Mouse (Mus musculus) kidney, adult 11 months (tissue): ENCODE results near the gene Dnal4.

Source experiments
- DNase-seq: peaks from one replicate; pipeline ENCODE4 v3.0.0; 2022

The Dnal4 gene

GRCm38 (mm10) chr15:79798591-79798990 is 20.9 kb upstream of the Dnal4 start:
- no peak for DNase-seq

DNA sequence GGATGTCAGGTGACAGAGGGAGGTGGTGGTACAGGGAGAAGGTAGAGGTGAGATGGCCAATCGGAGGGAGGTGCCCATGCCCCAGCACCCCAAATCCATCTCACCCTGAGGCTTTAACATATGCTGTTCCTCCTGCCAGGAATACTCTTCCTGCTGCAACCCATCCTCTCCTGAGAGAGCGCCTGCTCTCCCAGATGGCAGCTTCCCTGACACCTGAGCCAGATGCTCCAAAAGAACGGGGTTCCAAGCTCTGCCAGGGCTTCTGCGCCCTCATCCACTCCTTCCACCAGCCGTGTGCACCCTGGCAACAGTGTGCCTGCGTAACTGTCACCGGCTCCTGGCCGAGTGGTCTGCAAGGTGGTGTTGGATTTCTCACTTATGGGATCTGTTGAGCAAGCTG is 20.0 kb upstream of the Dnal4 start:
- no peak for DNase-seq

DNA sequence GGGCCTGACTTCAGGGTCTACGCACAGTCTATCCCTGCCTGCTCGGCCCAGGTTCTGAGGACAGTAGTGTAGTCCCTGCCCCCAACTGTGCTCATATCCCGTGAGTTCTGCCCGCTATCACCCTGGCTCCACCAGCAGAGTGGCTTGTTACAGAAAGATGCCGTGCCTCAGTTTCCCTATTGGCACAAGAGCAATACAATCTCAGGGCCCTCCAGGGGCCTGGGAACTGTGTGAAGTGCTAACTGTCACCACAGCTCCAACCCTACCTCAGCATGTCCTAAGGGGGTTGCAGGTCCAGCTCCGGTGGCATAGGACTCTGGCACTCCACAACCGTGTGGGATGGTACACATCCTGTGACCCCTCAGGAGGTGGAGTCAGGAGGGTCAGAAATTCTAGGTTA is 19.4 kb upstream of the Dnal4 start:
- DNase-seq = no peak

GRCm38 (mm10) chr15:79796256-79796655 is 18.6 kb upstream of the Dnal4 start:
- DNase-seq = no peak

DNA sequence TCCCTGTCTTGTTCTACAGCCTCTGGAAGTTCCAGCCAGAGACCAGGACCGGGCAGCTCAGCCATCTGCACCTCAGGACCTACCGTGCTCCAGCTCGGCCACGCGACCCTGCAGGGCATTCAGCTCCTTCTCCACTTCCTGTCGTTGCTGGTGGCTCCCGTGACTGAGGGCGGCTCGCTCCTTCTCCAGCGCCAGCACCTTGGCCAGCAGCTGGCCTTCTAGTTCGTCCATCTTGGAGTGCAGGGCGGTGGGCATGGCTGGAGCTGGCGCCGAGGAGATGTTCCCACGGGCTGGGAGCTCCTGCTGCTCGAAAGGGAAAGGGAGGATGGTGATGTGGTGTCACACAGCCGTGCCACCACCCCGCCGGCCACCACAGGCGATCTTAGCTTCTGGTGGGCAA is 16.5 kb upstream of the Dnal4 start:
- no peak for DNase-seq

GRCm38 (mm10) chr15:79793076-79793475 is 15.4 kb upstream of the Dnal4 start:
- DNase-seq = no peak

- no peak for DNase-seq
Measured at GRCm38 (mm10) chr15:79792455-79792854, 14.8 kb upstream of the Dnal4 start.

- DNase-seq = peak; percentile 10
Measured at GRCm38 (mm10) chr15:79791502-79791901, 13.9 kb upstream of the Dnal4 start.

DNA sequence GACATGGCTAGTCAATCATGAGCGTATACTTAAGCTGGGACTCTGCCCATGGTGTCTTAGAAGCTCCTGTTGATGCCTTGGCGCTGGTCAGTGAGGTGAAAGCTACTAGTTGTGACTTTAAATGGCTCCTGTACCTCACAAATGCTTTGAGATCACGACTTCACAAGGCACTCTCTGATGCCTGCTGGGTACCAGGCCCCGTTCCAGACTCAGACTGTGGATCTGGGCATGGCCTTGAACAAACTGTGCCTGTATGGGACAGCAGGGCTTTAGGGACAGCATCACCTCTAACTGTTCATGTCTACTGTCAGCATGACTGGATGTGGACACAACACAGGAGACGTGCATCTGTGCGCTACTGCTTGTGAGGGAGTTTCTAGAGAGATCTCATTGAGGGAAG is 13.3 kb upstream of the Dnal4 start:
- no peak for DNase-seq

DNA sequence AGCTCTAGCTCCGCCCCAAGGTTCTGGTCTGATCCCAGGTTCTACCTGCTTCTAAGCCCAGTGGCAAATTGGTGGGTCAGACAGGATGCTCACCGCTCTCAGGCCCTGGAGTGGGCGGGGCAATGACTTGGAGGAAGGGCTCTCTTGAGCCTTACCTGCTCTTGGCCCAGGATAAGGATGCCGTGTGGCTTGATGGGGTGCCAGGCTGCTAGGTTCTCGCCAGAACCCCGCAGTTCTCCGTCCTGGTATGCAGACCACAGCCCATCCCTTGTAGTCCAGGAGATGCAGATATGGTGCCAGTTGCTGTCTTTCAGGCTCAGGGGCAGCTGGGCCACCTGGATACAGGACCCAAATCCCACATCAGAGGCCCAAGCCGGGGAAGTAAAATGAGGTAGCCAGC is 12.5 kb upstream of the Dnal4 start:
- DNase-seq = no peak

DNA sequence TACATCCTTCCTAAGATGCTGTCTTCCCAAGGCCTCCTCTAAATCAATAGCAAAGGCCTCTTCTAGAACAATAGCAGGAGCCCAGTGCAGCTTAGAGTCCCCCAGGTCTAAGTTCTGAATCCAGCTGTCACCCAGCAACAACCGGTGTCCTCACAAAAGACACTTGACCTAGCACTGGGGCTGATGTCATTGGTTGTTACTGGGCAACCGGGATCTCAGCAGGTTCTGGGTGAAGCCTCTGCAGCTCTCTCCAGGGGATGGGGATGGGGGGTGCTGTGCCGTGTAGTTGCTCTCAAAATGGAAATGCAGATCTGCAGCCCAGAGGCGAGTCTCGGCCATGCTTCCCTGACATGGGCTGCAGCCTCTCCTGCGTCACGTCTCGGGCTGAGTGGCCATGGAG is 10.2 kb upstream of the Dnal4 start:
- no peak for DNase-seq

- DNase-seq = no peak
Measured at GRCm38 (mm10) chr15:79785056-79785455, 7.4 kb upstream of the Dnal4 start.

GRCm38 (mm10) chr15:79775662-79776061 is 2.0 kb downstream of the Dnal4 start:
- no peak for DNase-seq

- DNase-seq = peak; percentile 98
Measured at GRCm38 (mm10) chr15:79774117-79775027, 3.3 kb downstream of the Dnal4 start.

DNA sequence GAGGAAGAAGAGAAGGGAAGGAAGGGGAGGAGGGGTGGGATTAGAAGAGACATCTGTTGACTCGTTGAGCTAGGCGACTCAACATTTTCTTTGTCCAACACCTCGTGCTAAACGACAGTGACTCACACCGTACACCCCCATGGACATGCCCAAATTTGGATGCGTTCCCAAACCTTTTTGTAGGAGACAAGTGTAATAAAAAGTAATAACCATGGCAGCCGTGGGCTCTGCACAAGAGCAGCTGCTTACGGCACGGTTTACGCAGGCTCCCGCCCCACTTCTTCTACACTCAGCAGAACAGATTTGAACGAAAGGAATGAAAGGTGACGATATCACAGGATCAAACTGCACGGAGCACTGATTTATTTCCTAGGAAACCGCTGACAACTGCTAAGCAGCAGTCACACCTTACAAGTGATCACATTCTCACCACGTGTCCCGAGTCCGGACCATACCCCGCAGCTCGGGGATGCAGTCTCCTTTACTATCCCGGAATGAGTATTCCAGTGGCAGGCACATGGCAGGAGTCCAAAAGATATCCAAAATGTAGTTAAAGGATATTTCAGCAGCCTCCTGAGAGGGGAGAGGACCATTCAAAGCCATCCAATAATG is 6.9 kb downstream of the Dnal4 start:
- no peak for DNase-seq

- DNase-seq = no peak
Measured at GRCm38 (mm10) chr15:79768302-79768701, 9.3 kb downstream of the Dnal4 start.

DNA sequence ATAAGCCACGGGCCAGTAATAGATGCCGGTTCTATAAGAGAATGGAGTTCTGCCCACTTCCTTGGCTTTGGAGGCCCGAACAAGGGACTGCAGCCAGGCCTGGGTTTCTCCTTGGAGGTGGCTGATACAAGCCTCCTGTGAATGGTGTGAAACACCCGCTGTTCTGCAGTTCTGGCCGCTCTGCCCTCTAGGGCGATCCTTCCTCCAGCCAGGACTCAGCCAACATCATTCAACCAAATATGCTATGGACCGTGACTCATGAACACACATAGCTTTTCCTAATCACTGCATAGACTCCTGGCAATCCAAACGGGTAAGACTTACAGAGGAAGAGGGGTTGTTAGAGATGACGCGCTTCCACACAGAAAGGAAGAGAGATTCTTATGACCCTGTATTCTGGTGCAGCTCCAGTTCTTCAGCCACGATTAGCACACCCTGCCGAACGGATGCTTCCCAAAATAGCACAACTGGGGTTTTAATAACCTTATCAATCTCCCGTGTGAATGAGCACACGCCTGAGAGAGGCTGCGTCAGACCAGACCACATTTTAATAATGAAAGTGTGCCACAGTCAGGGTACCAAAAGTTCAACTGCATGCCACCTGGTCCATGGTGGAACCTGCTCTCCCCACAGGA is 10.2 kb downstream of the Dnal4 start:
- DNase-seq = no peak

DNA sequence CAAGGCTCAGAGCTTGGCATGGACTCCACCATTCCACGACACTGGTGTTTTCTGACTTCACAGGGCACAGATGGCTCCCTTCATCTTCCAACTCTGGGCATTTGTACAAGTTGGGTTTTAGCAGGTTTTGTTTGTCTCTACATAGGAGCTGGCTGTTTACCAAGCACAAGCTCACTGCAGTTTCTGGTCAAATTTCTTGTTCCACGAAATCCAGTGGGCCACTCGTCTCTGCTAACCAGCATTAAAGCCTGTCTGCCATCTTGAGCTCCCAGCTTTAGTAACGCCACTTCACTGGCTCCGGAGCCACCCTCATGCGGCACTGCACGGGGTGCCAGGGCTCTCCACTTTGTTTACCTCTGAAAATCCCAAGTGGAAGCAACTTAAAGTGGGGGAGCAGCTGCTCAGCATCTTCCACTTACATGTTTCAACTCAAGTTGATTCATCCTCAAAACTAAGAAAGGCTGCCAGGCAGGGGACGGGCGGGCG is 11.0 kb downstream of the Dnal4 start:
- no peak for DNase-seq

DNA sequence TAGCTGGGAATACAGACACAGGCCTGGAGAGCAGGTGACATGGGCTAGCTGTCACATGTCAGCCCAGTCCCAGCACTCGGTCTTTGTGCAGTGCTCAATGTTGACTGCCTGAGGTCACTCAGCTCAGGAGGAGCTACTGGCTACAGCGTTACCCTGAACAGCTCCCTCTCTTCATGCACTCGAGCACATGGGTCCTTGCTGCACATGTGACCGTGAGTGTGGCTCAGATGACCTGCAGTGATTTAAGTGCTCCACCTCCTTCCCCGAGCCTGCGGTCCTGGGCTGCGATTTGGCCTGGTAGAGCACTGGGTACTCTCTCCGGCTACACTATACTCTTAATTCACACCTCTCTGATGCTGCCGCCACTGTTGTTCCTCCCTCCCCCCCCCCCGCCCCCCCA is 11.5 kb downstream of the Dnal4 start:
- DNase-seq = no peak

GRCm38 (mm10) chr15:79765361-79765760 is 12.3 kb downstream of the Dnal4 start:
- DNase-seq = peak; percentile 84

DNA sequence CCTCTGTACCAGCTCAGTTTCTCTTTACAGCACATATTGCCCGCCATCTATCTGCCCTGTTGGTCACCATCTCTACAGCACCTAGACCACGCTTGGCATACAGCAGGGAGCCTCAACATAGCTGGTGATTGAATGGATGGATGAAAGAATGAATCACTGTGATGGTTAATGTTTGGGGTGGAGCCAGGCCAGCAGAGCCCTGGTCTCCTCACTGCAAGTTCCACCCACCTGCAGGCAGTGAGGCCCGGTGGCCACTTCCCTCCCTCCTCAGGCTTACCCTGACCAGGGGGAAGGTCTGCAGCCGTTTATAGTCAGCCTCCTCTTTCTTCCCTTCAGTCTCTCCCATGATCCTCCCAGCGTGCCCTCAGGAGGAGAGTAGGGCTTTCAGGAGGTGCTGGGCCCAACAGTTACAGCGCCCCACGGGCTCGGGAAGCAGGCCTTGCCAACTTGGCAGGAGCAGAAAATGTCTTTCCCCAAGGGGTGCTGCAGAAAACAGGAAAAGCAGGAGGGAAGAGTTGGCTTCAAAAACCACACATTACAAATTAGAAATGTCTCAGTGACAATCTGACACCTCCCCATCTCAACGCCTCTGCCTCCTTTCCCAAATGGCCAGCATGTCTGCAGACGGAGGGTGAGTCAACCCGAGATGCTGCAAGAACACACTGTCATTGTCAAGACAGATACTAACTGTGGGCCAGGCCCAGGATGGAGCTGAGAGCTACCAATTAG is 12.9 kb downstream of the Dnal4 start:
- DNase-seq = no peak

- DNase-seq = no peak
Measured at GRCm38 (mm10) chr15:79763601-79764246, 13.9 kb downstream of the Dnal4 start.

DNA sequence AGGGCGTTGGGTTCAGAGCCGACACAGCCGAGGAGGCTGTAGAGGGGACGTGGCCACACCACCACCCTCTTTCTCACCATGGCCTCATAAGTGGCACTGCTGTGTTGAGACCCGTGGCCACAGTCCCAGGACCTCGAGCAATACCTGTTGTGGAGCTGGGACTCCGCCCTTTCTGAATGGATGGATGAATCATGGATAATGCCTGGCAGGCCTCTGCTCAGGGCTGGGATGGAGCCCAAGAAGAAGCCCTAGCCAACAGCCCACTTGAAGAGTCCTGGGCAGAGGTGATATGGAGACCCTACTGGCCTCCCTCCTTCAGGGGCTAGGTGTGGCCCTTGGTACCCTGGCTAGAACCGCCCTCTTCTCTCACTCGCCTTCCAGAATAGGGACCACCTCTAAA is 14.6 kb downstream of the Dnal4 start:
- DNase-seq = no peak
